ENCODE assay signal across 21 mouse cellular contexts in genomic region chr7:136137831-136138602, GRCm38 (mm10).
"Had no signal": no experiment of that assay in that cellular context is flagged by ENCODE, and none has a peak within 500 bp of the region (broad histone marks: within the 10 kb centered on the region; RNA-seq: fewer than 3 reads in every experiment).

No protein-coding gene starts in this region.

- H3K4me1 ChIP-seq: liver, embryonic 13.5 days; liver, embryonic 15.5 days; lung, embryonic 15.5 days; megakaryocyte, embryonic 14.5 days; neural tube, embryonic 12.5 days had no signal

- H3K9me3 ChIP-seq: liver, embryonic 13.5 days; liver, embryonic 15.5 days; lung, embryonic 15.5 days; megakaryocyte, embryonic 14.5 days; midbrain, embryonic 12.5 days; neural tube, embryonic 12.5 days had no signal

- H3K9ac ChIP-seq: liver, embryonic 13.5 days; liver, embryonic 15.5 days; liver, postnatal 0 days; lung, embryonic 15.5 days; midbrain, embryonic 12.5 days; neural tube, embryonic 12.5 days had no signal

- DNase-seq: liver, embryonic 13.5 days; liver, postnatal 0 days; lung, adult 2 months; lung, postnatal 14 days; lung, postnatal 36 days; right cerebral cortex, adult 18-20 months; right cerebral cortex, postnatal 25 days; right cerebral cortex, postnatal 4 days; spleen, adult 18-20 months; thymus, adult 18-20 months; thymus, postnatal 14 days; thymus, postnatal 36 days had no signal

- H3K4me2 ChIP-seq: liver, embryonic 11.5 days; liver, embryonic 13.5 days; liver, embryonic 15.5 days; lung, embryonic 15.5 days; midbrain, embryonic 12.5 days; neural tube, embryonic 12.5 days had no signal

- H3K36me3 ChIP-seq: liver, embryonic 13.5 days; liver, embryonic 15.5 days; lung, embryonic 15.5 days; midbrain, embryonic 12.5 days; neural tube, embryonic 12.5 days had no signal

- H3K27ac ChIP-seq: liver, embryonic 13.5 days; liver, embryonic 15.5 days; lung, embryonic 15.5 days; macrophage; midbrain, embryonic 12.5 days; neural tube, embryonic 12.5 days had no signal

- H3K27me3 ChIP-seq: liver, embryonic 13.5 days; liver, embryonic 15.5 days; lung, embryonic 15.5 days; megakaryocyte, embryonic 14.5 days; neural tube, embryonic 12.5 days had no signal

- H3K4me3 ChIP-seq: liver, embryonic 13.5 days; liver, embryonic 15.5 days; lung, embryonic 15.5 days; megakaryocyte, embryonic 14.5 days; midbrain, embryonic 12.5 days; neural tube, embryonic 12.5 days had no signal

- ATAC-seq: liver, postnatal 0 days; lung, postnatal 0 days; midbrain, embryonic 16.5 days had no signal
